Mouse (Mus musculus): ENCODE measurements around the gene Stag1. TPM values are rescaled to one million over a fixed set of nuclear protein-coding genes. Genes with fewer than 3 reads are reported as not detected.

The Stag1 gene
- polyA plus RNA-seq, 1 experiment from 2014 or later: 16.8 TPM

DNA sequence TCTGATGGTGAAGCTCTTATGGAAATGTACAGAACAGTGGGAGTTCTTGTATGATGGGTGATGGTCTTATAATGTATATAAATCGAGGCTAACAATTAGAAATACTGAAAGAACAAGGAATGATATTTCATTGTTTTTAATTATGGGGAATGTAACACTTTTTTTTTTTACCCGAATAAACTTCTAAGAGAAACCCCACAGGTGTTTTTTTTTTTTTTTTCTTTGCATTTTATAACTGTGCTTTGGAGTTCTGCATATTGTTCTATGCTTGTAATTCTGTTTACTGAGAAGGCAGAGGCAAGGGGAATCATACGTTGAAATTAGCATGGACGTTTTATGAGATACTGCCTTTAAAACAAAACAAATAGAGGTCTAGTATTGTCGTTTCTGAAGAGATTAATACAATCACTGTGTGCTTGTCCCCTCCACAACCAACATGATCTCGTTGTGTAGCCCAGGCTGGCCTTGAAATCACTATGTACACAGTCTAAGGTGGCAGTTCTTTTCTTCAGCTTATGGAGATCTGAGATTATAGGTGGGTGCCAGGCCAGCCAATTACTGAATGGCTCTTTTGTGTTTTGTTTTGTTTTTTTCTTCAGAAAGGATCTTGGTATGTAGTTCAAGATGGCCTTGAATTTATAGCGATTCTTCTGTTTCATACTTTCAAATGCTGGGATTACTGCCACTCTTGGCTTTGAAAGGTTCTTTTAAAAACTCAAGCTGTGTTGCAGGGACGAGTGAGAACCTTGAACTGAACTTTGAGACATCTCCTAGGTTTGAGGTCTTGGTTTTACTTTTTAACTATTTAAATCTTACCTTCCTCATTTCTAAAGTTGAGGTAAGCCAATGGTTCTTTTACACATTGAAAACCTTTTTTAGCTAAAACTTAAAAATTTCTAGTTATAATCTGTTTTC lies 47.7 kb downstream of the Stag1 start:
- Histone ChIP-seq H3K4me1 (replicated peaks) (peaks cover 42% of the 10 kb centered on the region), H3K27ac (replicated peaks) (no peak overlapping the region), H3K9me3 (replicated peaks) (no peaks in the 10 kb centered on the region), H3K4me3 (replicated peaks) (peak overlapping the region; percentile 97), H3K27me3 (no peaks in the 10 kb centered on the region), H3K36me3 (replicated peaks) (no peaks in the 10 kb centered on the region), H3K4me2 (peak overlapping the region; percentile 85), H3K9ac (peak overlapping the region; percentile 96)
- no peak for ATAC-seq (ENCODE audit: insufficient read depth)
- WGBS (ENCODE audit: insufficient replicate concordance): 32% methylated on average over 8 of the region's 8 CpGs

DNA sequence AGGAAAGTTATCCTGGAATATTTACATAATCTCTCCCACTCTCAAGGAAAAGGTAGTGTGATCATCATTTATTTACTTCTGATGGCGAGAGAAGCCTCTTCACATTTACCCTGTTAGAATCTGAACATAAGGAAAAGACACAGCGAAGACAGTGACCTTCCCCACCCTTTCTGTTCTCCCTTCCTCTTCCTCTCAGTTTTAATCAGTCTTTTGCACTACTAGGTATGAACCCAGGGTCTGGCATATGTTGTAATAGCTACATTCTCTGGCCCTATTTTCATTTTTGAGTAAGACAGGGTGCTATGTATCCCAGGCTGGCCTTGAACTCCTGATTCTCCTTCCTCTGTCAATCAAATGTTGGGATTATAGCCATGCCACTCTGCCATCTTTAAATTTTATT lies 48.7 kb downstream of the Stag1 start:
- no peaks in the 10 kb centered on the region for H3K36me3 ChIP-seq (replicated peaks)
- H3K9me3 ChIP-seq (replicated peaks): no peaks in the 10 kb centered on the region
- H3K4me1 ChIP-seq (replicated peaks): peaks cover 38% of the 10 kb centered on the region
- no peak overlapping the region for H3K4me3 ChIP-seq (replicated peaks)
- no peak for ATAC-seq (ENCODE audit: insufficient read depth)
- no peak overlapping the region; the same call in 1 of the 2 replicates for H3K27ac ChIP-seq (replicated peaks)
- no peak overlapping the region for H3K4me2 ChIP-seq
- no peaks in the 10 kb centered on the region for H3K27me3 ChIP-seq
- H3K9ac ChIP-seq: no peak overlapping the region
- 59% methylated on average over 2 of the region's 2 CpGs for WGBS (ENCODE audit: insufficient replicate concordance)

DNA sequence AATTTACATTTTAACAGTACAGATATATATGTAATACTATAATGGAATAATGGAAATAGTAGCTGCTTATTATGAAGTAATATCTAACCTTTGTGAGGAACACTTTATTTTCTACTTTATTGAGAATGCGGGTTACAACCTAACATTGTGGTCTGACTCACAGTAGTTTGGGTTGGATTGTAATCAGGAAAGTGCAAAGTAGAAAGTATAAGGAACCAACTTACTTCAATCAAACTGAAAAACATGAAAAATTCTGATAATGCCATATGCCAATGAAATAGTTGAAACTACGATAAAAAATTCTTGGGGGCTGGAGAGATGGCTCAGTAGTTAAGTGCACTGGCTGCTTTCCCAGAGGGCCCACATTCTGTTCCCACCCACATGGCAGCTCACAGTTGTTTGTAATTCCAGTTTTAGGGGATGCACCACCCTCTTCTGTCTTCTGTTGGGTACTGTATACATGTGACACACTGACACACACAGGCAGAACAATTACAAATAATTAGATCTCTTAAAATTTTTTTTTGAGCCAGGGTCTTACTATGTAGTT lies 50.3 kb downstream of the Stag1 start:
- H3K27me3 ChIP-seq: no peaks in the 10 kb centered on the region
- 58% methylated on average over 2 of the region's 2 CpGs for WGBS (ENCODE audit: insufficient replicate concordance)
- H3K4me3 ChIP-seq (replicated peaks): no peak overlapping the region
- no peaks in the 10 kb centered on the region for H3K36me3 ChIP-seq (replicated peaks)
- no peak overlapping the region for H3K9ac ChIP-seq
- H3K4me2 ChIP-seq: no peak overlapping the region
- H3K9me3 ChIP-seq (replicated peaks): no peaks in the 10 kb centered on the region
- ATAC-seq (ENCODE audit: insufficient read depth): no peak
- peaks cover 28% of the 10 kb centered on the region for H3K4me1 ChIP-seq (replicated peaks)
- H3K27ac ChIP-seq (replicated peaks): no peak overlapping the region

DNA sequence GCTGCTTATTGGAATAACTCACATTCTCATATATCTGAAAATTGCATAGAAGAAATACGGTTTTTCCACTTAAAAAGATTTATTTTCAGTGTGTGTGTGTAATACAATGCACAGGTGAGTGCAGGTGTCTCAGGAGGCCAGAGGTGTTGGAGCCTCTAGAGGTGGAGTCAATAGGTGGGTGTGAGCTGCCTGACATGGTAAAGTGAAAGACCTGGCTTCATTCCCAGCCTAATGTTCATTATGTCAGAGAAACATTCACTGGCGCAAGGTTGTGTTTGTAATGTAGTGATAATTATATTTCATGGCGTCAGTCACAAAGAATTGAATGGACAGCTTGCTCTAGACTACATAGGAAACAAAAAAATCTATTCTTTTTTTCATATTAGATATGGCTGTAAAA lies 56.5 kb downstream of the Stag1 start:
- peaks cover 16% of the 10 kb centered on the region for H3K4me1 ChIP-seq (replicated peaks)
- no peak overlapping the region for H3K9ac ChIP-seq
- no peak for ATAC-seq (ENCODE audit: insufficient read depth)
- WGBS (ENCODE audit: insufficient replicate concordance): 84% methylated on average over 3 of the region's 3 CpGs
- no peak overlapping the region for H3K27ac ChIP-seq (replicated peaks)
- no peaks in the 10 kb centered on the region for H3K9me3 ChIP-seq (replicated peaks)
- no peaks in the 10 kb centered on the region for H3K27me3 ChIP-seq
- no peak overlapping the region for H3K4me3 ChIP-seq (replicated peaks)
- no peak overlapping the region for H3K4me2 ChIP-seq
- no peaks in the 10 kb centered on the region for H3K36me3 ChIP-seq (replicated peaks)

DNA sequence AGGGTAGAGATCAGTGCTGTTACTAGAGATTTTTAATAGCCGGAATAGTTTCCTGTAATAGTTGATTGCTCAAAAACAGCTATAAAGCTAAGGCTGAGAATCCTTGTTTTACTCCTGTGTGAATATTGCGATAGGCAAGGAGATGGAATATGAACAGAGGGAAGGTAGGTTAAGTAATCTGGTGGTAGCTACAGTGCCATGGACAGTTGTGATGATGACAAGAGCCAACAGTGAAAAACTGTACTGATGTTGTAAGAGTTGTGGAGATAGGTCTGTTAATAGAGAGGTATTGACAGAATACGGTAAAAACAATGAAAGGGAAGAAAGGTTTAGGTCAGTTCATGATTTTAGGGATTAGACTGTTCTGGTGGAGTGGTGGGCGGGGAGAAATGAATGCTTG lies 58.5 kb downstream of the Stag1 start:
- Histone ChIP-seq H3K4me2 (no peak overlapping the region), H3K27ac (replicated peaks) (no peak overlapping the region), H3K4me1 (replicated peaks) (peaks cover 13% of the 10 kb centered on the region; the same call in 1 of the 2 replicates), H3K36me3 (replicated peaks) (0 out of 2 replicates have a peak, but pooled peaks cover under 1% of the 10 kb centered on the region), H3K9ac (no peak overlapping the region), H3K27me3 (no peaks in the 10 kb centered on the region), H3K9me3 (replicated peaks) (no peaks in the 10 kb centered on the region), H3K4me3 (replicated peaks) (no peak overlapping the region)
- ATAC-seq (ENCODE audit: insufficient read depth): no peak
- 80% methylated on average over 4 of the region's 4 CpGs for WGBS (ENCODE audit: insufficient replicate concordance)

DNA sequence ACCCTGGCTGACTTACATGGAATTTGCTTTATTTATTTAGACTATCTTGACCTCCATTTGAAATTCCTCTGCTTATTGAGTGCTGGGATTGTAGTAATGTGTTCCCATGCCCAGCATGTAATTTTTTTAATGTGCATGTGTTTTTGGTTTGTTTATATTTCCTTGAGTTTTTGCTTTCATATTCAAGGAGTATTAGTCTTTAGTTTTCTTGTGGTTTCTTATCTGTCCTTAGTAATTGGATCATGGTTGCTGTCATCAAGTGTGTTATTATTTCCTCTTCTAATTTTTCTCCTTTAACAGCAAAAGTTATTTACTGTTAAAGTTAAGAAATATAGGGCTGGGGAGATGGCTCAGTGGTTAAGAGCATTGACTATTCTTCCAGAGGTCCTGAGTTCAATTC lies 63.0 kb downstream of the Stag1 start:
- H3K36me3 ChIP-seq (replicated peaks): 0 out of 2 replicates have a peak, but pooled peaks cover 4% of the 10 kb centered on the region

DNA sequence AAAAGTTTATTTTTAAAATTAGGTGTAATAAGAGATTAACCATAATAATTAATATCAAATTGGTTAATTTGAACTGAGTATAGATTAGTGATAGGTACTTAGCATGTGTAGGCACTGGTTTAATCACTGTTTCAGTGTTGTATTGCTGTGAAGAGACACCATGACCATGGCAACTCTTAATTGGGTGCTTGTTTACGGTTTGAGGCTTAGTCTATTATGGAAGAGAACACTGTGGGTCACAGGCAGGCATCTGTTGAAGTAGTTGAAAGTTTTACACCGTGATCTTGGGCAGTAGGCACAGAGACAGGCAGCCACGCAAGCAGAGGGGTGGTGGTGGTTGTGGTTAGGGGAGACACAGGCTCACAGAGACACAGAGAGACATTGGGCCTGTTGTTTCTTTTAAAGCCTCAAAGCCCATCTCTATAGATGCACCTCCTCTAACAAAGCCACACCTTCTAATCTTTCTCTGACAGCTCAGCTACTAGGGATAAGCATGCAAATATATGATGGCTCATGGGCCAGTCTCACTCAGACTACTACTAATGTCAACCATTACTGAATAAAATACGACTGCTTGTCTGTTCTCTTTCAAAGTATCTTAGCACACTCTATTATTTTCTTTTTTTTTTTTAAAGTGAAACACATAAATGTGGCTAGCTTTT lies 66.0 kb downstream of the Stag1 start:
- no peaks in the 10 kb centered on the region for H3K9me3 ChIP-seq (replicated peaks)
- H3K9ac ChIP-seq: no peak overlapping the region
- peak; percentile 98 for ATAC-seq (ENCODE audit: insufficient read depth)
- H3K4me3 ChIP-seq (replicated peaks): no peak overlapping the region
- 0 out of 2 replicates have a peak, but pooled peaks cover 4% of the 10 kb centered on the region for H3K36me3 ChIP-seq (replicated peaks)
- H3K4me2 ChIP-seq: peak overlapping the region; percentile 35; the same call in 1 of the 2 replicates
- peak overlapping the region; percentile 67 for H3K27ac ChIP-seq (replicated peaks)
- no peaks in the 10 kb centered on the region for H3K27me3 ChIP-seq
- H3K4me1 ChIP-seq (replicated peaks): peaks cover 16% of the 10 kb centered on the region
- WGBS (ENCODE audit: insufficient replicate concordance): 48% methylated on average over 4 of the region's 4 CpGs

More for the DNA sequence above, 63.0 kb downstream of the Stag1 start:
- Histone ChIP-seq H3K4me2 (no peak overlapping the region), H3K4me3 (replicated peaks) (no peak overlapping the region), H3K9ac (no peak overlapping the region), H3K27ac (replicated peaks) (no peak overlapping the region), H3K9me3 (replicated peaks) (no peaks in the 10 kb centered on the region), H3K4me1 (replicated peaks) (peaks cover 29% of the 10 kb centered on the region), H3K27me3 (no peaks in the 10 kb centered on the region)
- ATAC-seq (ENCODE audit: insufficient read depth): no peak

DNA sequence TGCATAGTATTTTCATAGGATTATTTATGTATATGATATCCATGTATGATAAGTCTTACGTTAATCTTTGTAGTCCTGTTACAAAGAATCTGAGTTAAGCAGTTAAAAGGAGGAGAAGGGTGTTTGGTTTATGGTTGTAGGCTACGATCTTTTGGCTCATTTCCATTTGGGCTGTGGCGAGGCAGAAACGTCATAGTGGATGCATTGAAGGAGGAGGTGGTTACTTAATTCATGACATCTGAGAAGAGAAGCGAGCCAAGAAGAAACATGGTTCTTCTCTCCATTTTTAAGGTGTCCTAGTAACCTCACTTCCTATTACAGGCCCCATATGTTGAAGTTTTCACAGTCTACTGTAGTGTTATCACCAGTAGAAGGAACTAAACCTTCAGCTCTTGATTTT lies 72.6 kb downstream of the Stag1 start:
- Histone ChIP-seq H3K27me3 (no peaks in the 10 kb centered on the region), H3K4me1 (replicated peaks) (no peaks in the 10 kb centered on the region), H3K4me3 (replicated peaks) (no peak overlapping the region), H3K36me3 (replicated peaks) (no peaks in the 10 kb centered on the region), H3K4me2 (no peak overlapping the region), H3K27ac (replicated peaks) (no peak overlapping the region), H3K9me3 (replicated peaks) (no peaks in the 10 kb centered on the region), H3K9ac (no peak overlapping the region)
- 77% methylated on average over 5 of the region's 5 CpGs for WGBS (ENCODE audit: insufficient replicate concordance)
- no peak for ATAC-seq (ENCODE audit: insufficient read depth)

DNA sequence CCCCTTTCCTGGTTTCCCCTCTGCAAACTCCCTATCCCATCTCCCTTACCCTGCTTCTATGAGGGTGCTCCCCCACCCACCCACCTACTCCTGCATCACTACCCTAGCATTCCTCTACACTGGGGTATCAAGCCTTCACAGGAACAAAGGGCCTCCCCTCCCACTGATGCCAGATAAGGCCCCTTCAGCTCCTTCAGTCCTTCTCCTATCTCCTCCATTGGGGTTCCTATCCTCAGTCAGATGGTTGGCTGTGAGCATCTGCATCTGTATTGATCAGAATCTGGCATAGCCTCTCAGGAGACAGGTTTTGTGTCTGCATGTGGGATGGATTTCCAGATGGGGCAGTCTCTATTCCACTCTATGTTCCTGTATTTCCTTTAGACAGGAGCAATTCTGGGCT lies 81.4 kb downstream of the Stag1 start:
- Histone ChIP-seq H3K4me2 (no peak overlapping the region), H3K4me3 (replicated peaks) (no peak overlapping the region), H3K9ac (no peak overlapping the region), H3K27me3 (no peaks in the 10 kb centered on the region), H3K27ac (replicated peaks) (no peak overlapping the region), H3K9me3 (replicated peaks) (no peaks in the 10 kb centered on the region), H3K36me3 (replicated peaks) (no peaks in the 10 kb centered on the region), H3K4me1 (replicated peaks) (peaks cover 10% of the 10 kb centered on the region)
- peak; percentile 22; the same call in 1 of the 2 replicates for ATAC-seq (ENCODE audit: insufficient read depth)

DNA sequence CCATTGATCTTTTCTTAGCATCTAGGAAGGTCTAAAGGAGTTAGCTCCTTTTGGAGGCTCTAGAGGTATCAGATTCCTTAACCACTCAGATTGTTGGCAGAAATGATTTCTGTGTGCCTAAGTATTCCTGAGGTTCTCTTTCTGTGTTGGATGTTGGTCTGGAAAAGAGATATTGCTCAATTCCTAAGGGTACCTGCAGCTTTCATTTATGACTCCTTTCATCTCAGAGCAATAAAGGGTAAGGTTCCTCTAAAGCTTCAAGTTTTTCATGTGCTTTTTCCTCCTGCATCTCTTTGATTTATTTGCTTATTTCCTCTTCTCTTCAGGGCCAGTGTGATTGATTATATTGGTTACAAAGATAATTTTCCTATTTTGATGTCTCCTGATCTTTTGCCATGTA lies 84.7 kb downstream of the Stag1 start:
- Histone ChIP-seq H3K36me3 (replicated peaks) (no peaks in the 10 kb centered on the region), H3K27ac (replicated peaks) (no peak overlapping the region), H3K27me3 (no peaks in the 10 kb centered on the region), H3K9me3 (replicated peaks) (no peaks in the 10 kb centered on the region), H3K4me2 (no peak overlapping the region), H3K9ac (no peak overlapping the region), H3K4me1 (replicated peaks) (peaks cover 10% of the 10 kb centered on the region), H3K4me3 (replicated peaks) (no peak overlapping the region)
- ATAC-seq (ENCODE audit: insufficient read depth): no peak

DNA sequence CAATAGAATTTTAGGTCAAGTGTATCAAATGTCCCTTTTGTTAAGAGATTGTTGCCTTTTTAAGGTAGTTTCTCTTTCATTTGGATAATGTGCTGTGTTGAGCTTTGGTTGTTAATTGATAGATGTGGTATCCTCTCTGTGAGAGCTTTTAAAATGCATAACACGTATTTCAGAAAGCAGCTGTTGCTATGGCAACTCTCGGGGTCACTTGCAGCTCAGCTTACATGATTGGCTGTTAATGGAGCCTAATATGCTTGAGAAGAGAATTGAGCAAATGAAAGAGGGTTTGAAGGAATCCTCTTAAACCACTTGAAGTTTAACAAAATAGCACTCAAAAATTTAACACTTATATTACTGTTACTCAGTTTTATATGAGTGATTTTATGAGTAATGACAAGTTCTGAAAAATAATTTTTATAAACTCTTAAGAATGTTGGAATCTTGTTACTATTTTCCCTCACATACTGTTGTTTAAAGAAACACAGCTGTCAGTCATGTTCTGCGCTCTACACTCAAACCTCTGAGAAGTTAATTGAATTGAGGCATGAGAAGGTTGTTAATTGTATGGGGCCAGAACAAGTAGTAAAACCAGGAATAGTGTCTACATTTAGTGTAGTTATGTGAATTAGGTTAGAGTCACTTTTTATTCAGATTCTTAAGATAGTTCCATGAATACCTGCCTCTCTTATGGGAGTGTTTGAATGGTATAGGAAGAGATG lies 88.3 kb downstream of the Stag1 start:
- no peak overlapping the region for H3K9ac ChIP-seq
- WGBS (ENCODE audit: insufficient replicate concordance): 77% methylated on average over 3 of the region's 3 CpGs
- no peak overlapping the region for H3K27ac ChIP-seq (replicated peaks)
- H3K4me2 ChIP-seq: no peak overlapping the region
- H3K27me3 ChIP-seq: no peaks in the 10 kb centered on the region
- no peaks in the 10 kb centered on the region for H3K36me3 ChIP-seq (replicated peaks)
- ATAC-seq (ENCODE audit: insufficient read depth): no peak
- H3K4me3 ChIP-seq (replicated peaks): no peak overlapping the region
- no peaks in the 10 kb centered on the region; the same call in 1 of the 2 replicates for H3K4me1 ChIP-seq (replicated peaks)
- no peaks in the 10 kb centered on the region for H3K9me3 ChIP-seq (replicated peaks)
